Mouse (Mus musculus) adrenal gland (tissue): ENCODE measurements at regions not wholly inside any gene's neighbourhood (a gene's known extent, or its start where the extent isn't known, plus 50 kb on each side); places are given as distances from the start of the nearest gene placed in this dataset.

ENCODE experiments used
- intact Hi-C: fragments of 180-260 bp; cut with DNase I; formaldehyde crosslinking; loops from one replicate; pipeline ENCODE4 v1.15.1; 2025

- intact Hi-C loops = no loop called here
Observed at GRCm38 (mm10) chr16:5382930-5383329, 127.1 kb upstream of the Eef2kmt start.

DNA sequence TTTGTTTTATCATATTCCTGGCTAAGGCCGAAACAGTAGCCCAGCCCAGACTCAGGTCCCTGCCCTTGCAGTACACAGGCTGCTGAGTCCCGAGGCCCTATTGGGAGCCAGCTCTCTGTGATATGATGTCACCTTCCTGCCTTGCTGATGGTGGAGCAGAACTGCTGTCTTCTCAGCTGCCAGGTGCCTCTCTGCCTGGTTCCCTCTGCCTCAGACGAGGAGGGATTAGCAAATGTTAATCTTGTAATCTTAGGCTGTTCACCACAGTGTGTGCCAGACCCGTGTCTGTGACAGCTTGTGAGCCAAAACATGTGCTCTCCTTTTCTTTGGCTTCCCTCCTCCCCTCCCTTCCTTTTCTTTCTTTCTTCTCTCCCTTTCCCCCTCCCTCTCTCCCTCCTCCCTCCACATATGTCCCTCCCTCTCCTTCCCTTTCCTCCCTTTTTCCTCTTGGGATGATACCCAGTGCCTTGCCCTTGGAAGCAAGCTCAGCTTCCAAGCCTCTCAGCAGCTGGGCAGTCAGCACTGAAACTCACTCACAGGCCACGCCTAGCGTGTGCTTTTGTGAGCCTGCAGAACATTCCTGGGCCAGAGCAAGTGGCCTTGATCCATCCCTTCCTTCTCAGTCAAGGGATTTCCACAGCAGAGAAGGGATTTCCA lies 126.6 kb upstream of the Eef2kmt start:
- intact Hi-C loops = no loop called here

DNA sequence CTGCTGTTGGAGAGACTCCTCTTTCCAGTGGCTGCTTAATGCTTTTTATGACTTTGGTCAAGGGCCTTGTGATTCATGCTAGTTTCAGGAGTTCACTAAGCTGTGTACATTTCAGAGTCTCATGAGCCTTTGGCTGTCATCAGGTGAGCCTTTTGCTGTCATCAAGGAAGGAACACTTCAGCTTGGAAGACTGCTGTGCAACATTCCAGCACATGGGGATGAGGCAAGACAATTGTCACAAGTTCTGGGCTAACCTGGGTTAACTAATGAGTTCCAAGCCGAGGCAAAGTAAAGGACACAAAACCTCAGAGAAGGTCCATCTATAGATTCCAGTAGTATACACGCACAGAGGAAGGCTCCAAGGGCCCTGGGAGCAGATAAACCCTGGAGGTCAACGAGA lies 124.8 kb upstream of the Eef2kmt start:
- intact Hi-C loops = no loop called here

- intact Hi-C loops = no loop called here
Observed at GRCm38 (mm10) chr16:5377001-5377400, 121.2 kb upstream of the Eef2kmt start.

GRCm38 (mm10) chr16:5374818-5375605 lies 119.2 kb upstream of the Eef2kmt start:
- intact Hi-C loops = no loop called here

DNA sequence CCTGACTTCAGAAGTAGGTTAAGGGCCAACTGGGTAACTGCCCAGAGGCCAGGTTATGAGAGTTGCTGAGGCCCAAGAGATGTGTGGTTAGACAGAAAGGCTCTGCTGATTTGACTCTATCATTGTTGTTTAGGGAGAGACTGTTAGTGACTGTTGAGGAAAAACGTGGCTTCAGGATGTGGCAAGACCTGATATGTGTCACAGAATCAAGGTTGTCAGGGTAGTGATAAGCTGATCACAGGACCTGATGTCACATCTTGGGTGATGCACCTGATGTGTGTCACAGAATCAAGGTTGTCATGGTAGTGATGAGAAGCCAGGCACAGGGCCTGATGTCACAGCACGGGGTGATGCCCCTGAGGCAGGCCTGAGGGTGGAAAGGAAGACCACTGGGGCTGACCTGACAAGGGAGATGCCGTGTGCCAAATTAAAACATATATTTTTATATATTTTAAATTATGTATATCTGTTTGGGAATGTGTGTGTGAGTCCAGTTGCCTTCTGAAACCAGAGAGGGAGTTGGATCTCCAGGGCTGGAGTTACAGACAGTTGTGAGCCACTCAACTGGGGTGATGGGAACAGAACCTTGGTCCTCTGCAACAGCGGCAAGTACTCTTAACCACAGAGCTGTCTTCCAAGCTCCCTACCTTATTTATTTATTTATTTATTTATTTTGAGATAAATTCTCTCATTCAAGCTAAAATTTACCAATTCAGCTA lies 115.6 kb upstream of the Eef2kmt start:
- intact Hi-C loops = no loop called here

DNA sequence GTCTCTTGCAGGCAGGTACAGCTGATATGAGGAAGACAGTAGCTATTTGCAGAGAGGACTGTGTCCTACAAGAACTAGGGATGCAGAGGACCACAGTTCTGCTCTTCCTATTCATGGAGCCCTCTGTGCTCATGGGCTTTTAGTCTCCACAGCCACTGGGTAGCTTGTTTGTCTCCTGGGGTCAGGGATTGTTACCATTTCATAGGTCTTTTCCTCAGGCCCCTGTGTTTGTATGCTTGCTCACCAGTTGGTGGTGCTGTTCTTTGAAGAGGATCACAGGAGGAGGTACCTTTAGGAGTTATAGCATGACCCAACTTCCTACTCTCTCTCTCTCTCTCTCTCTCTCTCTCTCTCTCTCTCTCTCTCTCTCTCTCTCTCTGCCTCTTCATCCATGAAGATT lies 114.7 kb upstream of the Eef2kmt start:
- intact Hi-C loops = no loop called here

DNA sequence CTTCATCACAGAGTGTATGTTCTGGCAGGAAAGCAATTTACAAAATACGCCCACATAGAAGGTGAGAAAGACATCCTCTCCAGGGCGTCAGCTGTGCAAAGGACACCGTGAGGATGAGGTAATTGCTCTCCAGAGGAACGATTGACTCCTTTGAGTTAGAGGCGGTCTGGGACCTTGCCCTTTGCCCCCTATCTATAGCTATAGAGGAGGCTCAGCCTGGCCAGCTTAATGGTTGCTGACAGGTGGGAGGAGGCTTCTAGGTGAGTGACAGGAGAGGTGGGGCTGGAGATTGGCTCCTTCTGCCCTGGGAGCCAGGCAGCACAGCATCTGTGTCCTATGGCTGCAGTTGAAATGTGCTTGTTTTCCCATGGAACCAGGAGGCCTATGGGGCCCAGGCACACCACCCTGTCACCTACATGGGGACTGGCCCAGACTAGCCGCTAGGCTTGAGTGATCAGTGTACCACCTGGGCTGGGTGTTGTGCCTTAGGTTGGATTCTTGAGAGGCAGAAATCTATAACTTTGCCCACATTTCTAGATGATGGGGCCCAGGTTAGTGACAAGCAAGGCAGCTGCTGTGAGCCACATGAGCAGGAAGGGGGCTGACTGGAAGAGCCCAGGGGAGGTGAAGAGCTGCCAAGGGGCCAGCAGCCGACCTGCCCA lies 113.2 kb upstream of the Eef2kmt start:
- intact Hi-C loops = no loop called here

DNA sequence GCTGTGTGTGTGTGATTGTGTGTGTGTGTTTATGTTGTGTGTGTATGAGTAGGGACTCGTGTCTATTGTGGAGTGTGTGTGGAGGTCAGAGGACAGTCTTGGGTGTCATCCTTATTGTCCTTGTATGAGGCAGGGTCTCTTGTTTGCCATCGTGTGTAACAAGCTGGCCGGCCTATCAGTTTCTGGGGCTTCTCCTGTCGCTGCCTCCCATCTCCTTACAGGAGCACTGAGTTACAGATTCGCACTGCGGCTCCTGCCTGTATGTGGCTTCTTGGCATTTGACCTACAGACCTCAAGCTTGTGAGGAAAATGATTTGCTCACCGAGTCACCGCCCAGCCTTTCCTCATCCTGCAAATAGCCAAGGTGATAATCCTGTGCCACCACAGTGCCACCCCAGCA lies 112.6 kb upstream of the Eef2kmt start:
- intact Hi-C loops = no loop called here

GRCm38 (mm10) chr16:5367581-5368119 lies 111.9 kb upstream of the Eef2kmt start:
- intact Hi-C loops = no loop called here

DNA sequence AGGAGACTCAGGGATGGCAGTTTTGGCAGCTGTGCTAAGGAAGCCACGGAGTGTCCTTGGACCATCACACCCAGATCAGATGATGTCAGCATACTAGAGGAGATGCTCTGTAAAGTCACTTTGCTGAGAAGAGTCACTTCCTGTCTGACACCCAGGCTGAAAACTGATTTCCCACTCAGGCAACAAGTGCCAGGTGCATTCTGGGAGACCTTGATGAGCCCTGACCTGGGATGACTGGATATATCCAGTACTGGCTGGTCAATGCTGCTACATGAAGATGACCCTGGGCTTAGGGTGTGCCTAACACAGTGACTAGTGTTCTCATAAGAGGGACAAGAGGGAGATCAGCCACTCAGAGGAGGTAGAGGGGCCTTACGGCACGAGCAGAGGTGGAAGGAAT lies 110.2 kb upstream of the Eef2kmt start:
- intact Hi-C loops = no loop called here

DNA sequence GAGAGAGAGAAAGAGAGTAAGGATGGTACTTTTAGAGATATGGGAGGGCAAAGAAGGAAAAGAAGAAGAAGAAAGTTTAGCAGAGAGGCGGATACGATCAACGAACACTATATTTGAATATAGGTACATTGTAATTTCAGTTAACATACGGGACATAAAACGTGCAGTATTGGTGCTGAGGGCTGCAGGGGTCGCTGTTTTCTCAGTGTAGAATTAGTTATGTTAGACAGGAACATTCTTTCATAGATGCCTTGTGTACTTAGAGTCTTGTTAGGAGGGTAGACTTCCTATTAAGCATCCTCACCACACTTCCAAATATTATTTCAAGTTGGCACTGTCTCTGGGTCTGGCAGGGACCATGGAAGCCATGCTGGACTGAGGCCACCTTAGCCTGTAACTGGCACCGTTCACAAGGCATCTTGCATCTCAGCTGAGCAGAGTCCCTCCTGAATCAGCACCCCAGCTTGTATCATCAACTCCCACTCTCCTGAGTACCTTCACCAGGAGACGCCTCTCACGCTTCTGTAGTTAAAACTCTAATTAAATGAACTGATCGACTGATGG lies 107.3 kb upstream of the Eef2kmt start:
- intact Hi-C loops = no loop called here

GRCm38 (mm10) chr16:5359193-5359592 lies 103.4 kb upstream of the Eef2kmt start:
- intact Hi-C loops = no loop called here

GRCm38 (mm10) chr16:5353881-5354280 lies 98.1 kb upstream of the Eef2kmt start:
- intact Hi-C loops = no loop called here

GRCm38 (mm10) chr16:5351890-5352571 lies 96.2 kb upstream of the Eef2kmt start:
- intact Hi-C loops = no loop called here

DNA sequence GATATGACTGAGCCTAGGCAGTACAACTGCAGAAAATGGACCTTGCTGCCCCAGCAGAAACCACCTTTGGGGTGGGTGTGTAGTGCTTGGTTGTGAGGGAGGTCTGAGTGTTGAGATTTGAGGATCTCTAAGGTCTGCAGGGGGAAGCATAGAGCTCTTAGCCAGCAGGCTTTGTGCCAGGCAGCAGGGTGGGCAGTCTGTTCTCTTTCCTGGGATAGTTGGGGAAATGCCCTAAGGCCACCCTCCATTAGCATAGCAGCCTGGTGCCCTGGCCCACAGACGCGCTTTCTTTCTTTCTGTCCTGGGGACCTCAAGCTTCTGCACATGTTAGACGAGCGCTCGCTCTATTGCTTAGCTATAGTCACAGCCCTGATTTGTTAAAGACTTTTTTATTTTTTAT lies 91.4 kb upstream of the Eef2kmt start:
- intact Hi-C loops = no loop called here

- intact Hi-C loops = no loop called here
Observed at GRCm38 (mm10) chr16:5342326-5342725, 86.5 kb upstream of the Eef2kmt start.

- intact Hi-C loops = no loop called here
Observed at GRCm38 (mm10) chr16:5316271-5316670, 60.5 kb upstream of the Eef2kmt start.

DNA sequence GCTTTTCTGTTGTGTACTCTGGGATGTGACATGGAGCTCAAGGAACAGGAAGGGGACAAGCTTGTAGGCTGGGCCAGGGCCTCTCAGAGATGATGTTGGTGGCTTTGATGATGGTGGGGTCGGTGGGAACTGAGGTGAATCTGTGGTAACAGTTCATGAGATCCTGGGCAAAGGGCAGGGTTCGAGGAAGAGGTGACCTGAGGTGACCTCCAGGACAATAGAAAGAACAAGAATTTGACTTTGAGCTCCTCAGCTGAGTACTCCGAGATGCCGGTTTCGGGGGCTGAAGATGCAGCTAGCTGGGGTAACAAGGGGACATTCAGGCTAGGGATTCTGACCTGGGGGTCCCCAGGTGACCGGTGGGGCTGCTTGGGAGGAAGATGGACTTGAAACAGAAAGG lies 57.5 kb upstream of the Eef2kmt start:
- intact Hi-C loops = no loop called here

DNA sequence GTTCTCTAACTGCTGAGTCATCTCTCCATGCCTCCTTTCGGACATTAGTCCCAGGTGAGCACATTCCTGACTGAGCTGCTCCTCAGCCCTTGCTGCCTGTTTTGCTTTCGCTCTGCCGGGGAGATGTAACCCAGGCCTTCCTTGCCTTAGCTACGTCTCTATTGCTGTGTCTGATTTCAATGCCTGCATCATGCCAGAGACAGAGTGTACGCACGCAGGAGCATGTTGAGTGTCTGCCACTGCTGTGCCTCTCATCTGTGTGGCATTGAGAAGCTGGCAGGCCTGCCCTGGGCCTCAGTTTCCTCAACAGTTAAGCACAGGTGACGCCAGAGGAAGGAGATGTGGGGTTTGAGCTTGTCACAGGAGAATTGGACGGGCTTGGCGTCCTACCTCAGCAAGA lies 55.7 kb upstream of the Eef2kmt start:
- intact Hi-C loops = no loop called here

- intact Hi-C loops = no loop called here
Observed at GRCm38 (mm10) chr16:5310736-5311135, 55.0 kb upstream of the Eef2kmt start.
